Mouse (Mus musculus): ENCODE results near the gene Cog1. TPM values are rescaled to one million over a fixed set of nuclear protein-coding genes. Genes with fewer than 3 reads are reported as not detected.

Gene Cog1
- total RNA-seq, 2 experiments from 2014 or later, result 20.1 to 25.0 TPM

DNA sequence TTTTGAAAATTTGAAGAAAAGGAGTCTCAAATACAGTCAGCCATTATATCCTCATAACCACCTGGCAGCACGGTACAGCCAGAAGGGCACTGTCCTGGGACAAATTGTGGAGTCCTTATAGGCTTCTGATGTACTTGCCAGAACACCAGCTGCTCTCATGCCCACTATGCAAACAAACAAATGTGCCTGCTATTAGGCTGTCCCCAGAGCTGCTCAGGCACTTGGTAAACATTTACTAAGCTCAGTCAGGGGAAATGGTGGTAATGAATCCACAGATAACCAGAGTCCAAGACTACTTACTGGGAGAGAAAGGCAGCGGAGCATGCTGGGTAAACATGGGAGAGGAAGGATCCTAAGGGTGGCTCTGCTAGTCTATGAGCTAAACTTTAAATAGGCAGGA lies 18.2 kb downstream of the Cog1 start:
- DNase-seq, result no peak

GRCm38 (mm10) chr11:113667704-113668103 lies 18.7 kb downstream of the Cog1 start:
- no peak for DNase-seq

- DNase-seq, result no peak
These were observed 19.9 kb downstream of the Cog1 start for GRCm38 (mm10) chr11:113668857-113669256.

- DNase-seq, result no peak
These were observed 20.7 kb downstream of the Cog1 start for GRCm38 (mm10) chr11:113669711-113670110.

DNA sequence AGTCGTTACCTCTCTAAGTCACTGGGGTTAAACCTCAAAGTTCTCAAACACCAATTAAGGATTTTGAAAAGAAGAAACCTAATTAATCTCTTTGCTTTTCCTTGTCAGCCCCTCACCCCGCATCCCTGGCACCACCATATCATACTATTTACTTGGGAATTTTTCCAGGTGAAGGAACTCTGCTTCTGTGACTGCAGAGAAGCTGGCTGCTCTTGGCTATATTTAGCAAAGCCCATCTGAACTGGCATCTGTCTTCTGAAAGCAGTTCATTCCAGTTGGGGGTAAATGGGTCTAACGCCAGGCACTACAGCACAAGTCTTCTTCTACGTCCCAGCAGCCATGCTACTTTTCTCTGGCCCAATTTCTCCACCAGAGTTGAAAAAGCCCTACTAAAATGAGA lies 24.6 kb downstream of the Cog1 start:
- DNase-seq, result no peak

- DNase-seq, result no peak
These were observed 25.6 kb downstream of the Cog1 start for GRCm38 (mm10) chr11:113674595-113674994.

- no peak for DNase-seq
These were observed 27.9 kb downstream of the Cog1 start for GRCm38 (mm10) chr11:113676847-113677246.

DNA sequence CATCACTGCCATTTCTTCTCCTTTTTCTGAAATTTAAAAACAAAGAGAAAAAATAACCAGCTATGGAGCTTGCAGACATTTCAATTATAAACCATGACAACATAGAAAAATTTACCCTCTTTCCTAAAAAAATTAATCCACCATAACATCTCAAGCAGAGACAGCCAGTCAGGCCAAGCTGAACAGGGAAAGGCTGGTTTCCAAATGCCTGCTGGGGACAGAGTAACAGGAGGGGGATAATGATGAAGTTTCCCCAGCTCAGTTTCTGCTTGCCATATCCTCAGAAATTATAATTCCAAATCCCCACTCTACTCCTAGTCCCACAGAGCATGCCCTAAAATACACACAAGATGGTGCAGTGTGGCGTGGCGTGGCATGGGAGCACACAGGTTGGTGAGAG lies 28.4 kb downstream of the Cog1 start:
- no peak for DNase-seq

DNA sequence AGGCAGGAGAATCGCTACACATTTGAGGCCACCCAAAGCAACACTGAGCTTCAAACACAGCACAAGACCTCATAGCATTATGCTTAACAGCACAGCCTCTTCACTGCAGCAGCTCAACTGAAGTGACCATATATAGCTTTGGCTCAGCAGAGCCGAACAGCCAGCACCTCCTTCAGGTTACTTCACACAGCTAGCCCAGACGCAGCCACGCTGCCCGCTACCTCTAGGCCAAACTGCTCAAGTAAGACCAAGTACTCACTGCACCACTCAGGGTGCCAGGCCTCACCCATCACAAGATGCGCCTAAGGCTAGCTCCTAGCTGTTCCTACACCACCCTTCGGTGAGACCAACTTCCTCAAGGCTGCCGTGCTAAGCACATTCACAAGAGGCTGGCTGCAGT lies 29.4 kb downstream of the Cog1 start:
- DNase-seq, result no peak

DNA sequence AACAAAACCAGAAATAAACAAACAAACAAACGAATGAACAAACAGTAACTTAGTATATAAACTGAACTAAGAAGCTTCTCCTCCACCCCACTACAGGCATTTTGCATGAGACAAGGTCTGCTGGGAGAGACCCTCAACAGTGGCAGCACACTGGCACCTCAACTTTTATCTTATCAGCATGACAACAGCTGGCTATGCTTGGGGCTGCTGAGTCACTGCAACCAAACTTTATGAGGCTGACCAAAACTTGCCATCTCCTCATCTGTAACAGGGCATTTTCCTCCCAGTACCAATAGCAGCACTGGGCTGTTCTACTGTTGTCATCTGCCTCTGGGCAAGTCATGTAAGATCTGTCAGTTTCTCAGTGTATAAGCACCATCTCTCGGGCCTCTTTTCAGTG lies 32.0 kb downstream of the Cog1 start:
- no peak for DNase-seq

DNA sequence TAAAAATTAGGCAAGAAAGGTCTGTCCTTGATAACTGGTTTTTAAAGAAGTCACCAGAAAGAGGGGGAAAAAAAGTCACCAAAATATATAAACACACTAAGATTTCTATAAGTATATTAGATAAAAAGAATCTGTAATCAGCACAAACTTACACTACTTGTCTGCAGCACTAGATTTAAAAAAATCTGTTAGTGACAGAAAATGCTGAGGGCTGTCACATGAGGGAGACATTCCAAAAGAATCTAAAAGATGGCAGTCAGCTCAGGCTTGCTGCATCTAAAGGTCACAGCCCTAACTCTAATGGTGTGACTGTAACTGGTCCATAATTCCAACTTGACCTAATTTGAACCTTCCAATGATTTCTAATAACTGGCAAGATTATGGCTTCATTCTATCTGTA lies 33.0 kb downstream of the Cog1 start:
- no peak for DNase-seq

GRCm38 (mm10) chr11:113682897-113683626 lies 34.1 kb downstream of the Cog1 start:
- DNase-seq, result peak; percentile 57

- no peak for DNase-seq
These were observed 34.6 kb downstream of the Cog1 start for GRCm38 (mm10) chr11:113683627-113683956.

DNA sequence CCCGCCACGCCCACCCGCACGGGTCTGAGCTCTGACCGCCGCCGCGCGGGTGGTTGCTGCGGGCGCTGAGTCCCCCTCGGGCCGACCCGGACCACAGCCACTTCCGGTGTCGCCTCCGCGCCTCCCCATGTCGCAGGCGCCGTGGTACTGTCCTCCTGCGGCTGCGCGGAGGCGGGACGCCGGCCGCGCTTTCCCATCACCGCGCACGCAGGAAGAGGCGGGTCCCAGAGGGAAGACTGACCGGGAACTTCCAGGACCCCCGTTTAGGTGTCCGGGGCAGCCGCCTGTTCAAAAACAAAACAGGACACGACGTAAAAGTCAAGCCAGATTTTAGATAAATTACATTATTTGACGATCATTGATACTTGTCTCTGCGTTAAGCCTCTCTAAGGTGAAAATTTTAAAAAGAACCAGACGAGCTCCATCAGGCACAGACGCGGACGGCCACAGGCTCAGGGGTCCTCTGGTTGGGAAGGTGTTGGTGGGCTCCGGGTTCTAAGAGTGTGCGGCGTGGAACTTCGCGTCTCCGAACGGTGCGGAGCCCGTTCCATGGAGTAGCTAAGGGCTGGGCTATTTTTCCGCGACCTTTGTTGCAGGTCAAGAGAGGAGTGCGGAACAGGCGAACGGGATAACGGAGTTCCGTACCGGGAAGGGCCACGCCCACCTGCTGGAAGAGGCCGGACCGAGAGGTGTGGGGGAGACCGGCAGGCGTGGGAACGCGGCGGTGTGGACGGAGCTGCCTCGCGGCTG lies 35.2 kb downstream of the Cog1 start, which contains the start of the genes Fam104a and D11Wsu47e:
Fam104a (minus strand) TSS at position 199 of the 750 bp plus-strand sequence.
D11Wsu47e (plus strand) TSS at position 456 of the 750 bp plus-strand sequence.
- DNase-seq, result peak; percentile 92

GRCm38 (mm10) chr11:113684707-113685426 lies 35.9 kb downstream of the Cog1 start:
- DNase-seq, result no peak

GRCm38 (mm10) chr11:113687031-113687430 lies 38.1 kb downstream of the Cog1 start:
- DNase-seq, result no peak

GRCm38 (mm10) chr11:113690506-113690905 lies 41.5 kb downstream of the Cog1 start:
- no peak for DNase-seq

DNA sequence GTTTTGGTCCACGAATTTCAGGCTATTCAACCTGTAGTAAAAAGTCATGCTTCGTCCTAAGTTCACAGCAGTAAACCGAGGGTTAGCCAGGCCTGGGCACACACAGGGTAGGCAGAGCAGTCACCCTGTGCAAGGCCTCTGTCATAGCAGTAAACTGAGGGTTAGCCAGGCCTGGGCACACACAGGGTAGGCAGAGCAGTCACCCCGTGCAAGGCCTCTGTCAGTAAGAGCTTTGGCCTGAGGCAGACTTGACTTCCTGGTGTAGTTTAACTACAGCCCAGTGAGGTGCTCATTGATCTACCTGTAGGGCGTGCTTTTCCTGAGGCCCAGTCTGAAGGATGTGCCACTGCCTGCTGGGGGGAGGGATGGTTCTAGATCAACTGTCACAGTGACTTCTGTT lies 42.3 kb downstream of the Cog1 start:
- no peak for DNase-seq

DNA sequence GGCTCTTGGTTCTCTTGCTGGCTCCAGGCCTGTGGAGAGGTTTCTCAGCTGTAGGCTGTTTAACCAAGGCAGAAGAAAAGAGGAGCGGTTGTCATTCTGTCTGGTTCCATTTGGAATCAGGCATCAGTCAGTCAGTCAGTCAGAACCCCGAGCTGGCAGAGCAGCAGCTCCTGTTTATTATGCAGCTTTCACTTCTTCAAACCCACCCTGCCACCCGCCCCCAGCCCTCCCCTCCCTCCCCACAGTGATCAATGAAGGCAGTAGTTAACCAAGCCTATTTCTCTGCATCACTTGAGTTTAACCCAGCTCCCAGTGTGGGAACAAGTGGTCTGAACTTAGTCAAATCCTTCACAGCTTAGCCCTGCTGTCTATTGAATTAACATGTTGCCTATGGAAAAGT lies 42.9 kb downstream of the Cog1 start:
- DNase-seq, result no peak

DNA sequence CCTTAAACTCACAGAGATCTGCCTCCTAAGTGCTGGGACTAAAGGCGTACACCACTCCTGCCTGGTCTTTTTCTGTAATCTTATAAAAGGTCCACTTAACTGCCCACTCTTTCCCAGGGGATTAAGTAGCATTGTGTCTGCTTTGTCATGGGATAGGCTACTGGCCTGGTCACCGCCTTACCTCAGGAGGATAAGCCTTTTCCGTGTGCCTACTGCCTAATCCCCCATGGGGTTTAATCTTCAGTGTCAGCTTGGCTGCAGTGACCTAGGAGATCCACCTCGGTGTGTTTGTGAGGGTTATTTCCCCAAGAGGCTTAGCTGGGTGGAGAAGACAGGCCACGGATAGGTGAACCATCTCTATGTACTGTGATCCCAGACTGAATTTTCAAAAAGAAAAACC lies 48.6 kb downstream of the Cog1 start:
- DNase-seq, result no peak

- DNase-seq, result no peak
These were observed 49.1 kb downstream of the Cog1 start for GRCm38 (mm10) chr11:113698013-113698545.

- no peak for DNase-seq
These were observed 50.7 kb downstream of the Cog1 start for GRCm38 (mm10) chr11:113699643-113700042.

DNA sequence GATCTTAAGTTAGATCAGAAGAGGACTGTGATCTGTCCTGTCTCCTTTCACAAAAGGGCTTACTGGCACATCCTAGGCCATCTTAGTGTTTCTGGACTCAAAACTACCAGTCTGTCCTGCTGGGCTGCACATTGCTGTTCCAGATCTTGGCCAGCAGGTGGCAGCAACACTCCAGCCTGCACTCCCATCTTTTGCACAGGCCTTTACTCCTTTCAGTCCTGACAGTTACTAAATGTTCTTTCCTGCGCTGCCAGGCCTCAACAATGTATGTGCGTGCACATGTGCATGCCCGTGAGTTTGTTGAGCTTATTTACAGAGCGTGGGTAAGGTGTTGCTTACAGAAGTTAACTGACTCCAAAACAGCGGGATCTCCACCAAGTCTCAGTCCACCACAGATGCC lies 54.8 kb downstream of the Cog1 start:
- peak; percentile 75 for DNase-seq
